Mouse (Mus musculus) lung, adult 2 months (tissue): ENCODE results near the gene Prss28.

Source experiments
- CTCF ChIP-seq: fragments of 200-500 bp; IDR thresholded peaks from 2 replicates; pipeline ENCODE4 v1.5.1; 2011; ENCODE audit warnings: mild to moderate bottlenecking, low read length, control low read depth; ENCODE audit not compliant: insufficient read depth
- POLR2A ChIP-seq: fragments of 200-500 bp; IDR thresholded peaks from 2 replicates; pipeline ENCODE4 v1.6.1; 2011; ENCODE audit warnings: low read depth, mild to moderate bottlenecking, control low read depth, low read length, borderline replicate concordance; ENCODE audit errors: extremely low read depth

DNA sequence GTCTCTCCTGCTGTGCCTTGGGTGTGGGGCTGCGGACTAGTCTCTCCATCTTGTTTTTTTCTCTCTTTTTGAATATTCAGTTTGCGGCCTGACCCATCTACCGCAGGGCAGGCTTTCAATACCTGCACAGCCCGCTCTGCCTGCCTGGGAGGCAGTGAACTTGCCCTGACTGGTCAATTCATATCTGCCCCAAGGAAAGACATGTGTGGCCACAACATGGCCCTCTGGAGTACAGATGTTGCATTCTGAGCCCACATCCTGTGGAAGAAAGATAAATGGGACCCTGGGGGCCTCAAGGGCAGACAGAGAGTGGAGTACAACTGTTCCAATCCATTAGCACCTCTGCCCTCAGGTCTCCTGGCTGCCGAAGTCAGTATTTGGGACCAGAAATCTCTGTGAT lies 10.4 kb upstream of the Prss28 start, which contains the start of gene Prss34:
- TF ChIP-seq CTCF (no peak), POLR2A (no peak)
